Mouse (Mus musculus): Measurements from ENCODE around the gene Pak4. TPM values are rescaled to one million over a fixed set of nuclear protein-coding genes. Genes with fewer than 3 reads are reported as not detected.

Gene Pak4
- total RNA-seq, 4 experiments from 2014 or later, result 28.5 to 37.2 (median 34.0) TPM

- no peak for DNase-seq
These were observed 10.3 kb downstream of the Pak4 start for GRCm38 (mm10) chr7:28587644-28588043.

DNA sequence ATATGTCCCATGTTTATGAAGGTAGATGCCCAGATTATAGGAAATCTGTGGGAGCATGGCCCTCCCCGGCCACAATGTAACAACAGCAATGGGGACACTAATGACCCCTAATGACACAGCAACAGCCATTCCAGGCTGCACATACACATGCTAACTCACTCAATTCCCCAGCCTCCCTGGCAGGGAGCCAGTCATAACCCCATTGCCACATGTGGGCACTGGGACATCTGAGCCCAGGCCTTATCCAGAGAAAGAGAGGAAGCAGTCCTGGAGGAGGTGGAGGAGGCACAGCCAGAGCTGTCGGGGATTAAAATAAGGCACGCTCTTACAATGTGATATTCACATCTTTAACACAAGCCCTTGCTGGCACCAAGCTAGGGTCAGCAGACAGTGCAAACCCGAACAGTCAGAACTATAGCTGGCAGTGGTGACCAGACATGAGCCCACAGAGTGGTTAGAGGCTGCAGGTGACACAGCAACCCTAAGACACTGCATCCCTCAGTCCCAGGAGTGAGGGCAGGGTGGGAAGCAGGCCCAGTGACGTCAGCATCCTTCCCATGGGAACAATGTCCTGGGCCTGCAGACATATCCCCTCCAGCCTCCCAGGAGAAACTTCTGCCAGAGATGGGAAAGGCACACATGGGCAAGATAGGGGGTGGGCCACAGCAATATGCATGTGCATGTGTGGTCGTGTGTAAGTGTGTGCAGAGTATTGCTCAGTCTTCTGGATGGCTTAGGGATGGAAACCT, 11.1 kb downstream of the Pak4 start:
- peak; percentile 62 for DNase-seq

GRCm38 (mm10) chr7:28585001-28585400, 13.0 kb downstream of the Pak4 start:
- no peak for DNase-seq

GRCm38 (mm10) chr7:28584468-28584867, 13.5 kb downstream of the Pak4 start:
- DNase-seq, result no peak

GRCm38 (mm10) chr7:28583570-28584344, 14.2 kb downstream of the Pak4 start:
- DNase-seq, result no peak

DNA sequence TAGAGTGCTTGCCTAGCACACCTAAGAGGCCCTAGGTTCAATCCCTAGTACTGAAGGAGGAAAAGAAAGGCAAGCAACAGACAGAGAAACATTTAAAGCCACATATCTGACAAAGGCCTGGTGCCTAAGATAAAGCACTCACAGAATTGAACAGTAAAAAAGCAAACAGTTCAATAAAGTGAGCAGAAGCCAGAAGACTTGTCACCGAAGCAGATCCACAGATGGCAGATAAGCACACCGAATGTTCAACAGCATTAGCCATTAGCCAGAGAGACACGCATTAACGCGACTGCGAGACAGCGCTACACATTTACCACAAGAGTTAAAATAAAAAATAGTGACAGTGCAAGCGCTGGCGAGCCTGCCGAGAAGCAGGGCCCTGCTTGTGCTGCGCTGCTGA, 15.1 kb downstream of the Pak4 start:
- DNase-seq, result no peak

- no peak for DNase-seq
These were observed 16.3 kb downstream of the Pak4 start for GRCm38 (mm10) chr7:28581721-28582120.

GRCm38 (mm10) chr7:28579826-28580225, 18.2 kb downstream of the Pak4 start:
- no peak for DNase-seq

GRCm38 (mm10) chr7:28578543-28579053, 19.4 kb downstream of the Pak4 start:
- no peak for DNase-seq

GRCm38 (mm10) chr7:28577826-28578542, 20.0 kb downstream of the Pak4 start:
- no peak for DNase-seq

DNA sequence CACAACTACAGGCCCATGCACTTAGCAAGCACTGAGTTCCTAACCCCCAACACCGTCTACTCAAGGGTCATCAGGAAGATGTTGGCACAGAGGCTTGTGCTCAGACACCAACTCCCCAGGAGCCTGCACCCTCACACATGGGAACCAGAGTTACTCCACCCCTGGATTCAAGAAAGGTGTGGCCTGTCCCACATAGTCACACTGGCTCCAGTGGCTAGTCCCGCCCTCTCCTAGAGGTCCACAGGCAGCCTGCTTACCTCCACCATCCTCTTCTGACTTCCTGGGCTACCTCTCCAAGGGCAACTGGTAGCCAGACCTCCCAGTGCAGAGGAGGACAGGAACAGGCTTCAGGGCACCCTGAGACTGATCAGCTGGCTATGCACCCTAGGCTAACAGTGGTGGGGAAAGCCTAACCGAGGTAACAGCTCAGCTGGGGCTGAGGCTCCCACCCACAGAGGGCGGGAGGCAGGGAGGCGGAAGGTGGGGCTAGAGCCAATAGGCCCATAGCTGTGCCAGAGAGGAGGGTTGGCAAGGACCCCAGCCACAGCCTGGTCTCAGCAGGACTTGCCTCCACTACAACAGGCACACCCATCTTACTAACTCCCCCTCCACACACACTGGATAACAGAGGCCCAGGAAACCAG, 21.6 kb downstream of the Pak4 start:
- no peak for DNase-seq

DNA sequence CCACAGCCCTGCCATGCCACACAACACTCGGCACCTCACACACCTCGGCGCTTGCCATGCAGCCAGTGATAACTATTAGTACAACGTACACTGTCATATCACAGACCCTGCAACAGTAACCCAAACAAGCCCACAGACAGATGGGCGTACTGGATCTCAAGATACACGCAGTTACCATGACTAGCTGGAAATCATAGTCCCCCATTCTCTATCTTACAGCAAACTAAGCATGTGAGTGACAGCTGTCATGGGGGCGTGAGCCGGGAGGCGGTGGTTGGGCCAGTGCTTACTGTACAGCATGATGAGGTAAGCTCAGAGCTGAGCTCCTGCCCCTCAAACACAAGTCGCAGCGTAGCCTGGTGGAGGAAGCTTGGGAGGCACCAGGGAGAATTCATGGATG, 22.4 kb downstream of the Pak4 start:
- no peak for DNase-seq

DNA sequence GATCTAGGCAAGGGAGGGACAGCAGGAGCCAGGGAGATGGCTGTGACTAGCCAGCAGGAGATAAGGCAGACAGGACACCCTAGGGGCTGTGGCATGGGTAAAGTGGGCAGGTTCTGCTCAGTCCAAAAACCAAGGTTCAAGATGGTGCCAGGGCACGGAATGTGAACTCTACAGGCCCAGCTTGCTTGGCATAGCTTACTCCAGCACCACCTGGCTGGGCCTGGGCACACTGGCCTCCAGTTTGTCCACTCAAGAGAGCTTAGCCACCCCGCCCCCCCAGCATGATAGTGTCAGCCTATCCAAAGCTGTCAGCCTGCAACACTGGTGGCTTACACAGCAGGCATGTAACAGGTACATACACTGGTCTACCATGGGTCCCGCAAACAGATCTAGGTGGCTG, 24.7 kb downstream of the Pak4 start:
- DNase-seq, result no peak

DNA sequence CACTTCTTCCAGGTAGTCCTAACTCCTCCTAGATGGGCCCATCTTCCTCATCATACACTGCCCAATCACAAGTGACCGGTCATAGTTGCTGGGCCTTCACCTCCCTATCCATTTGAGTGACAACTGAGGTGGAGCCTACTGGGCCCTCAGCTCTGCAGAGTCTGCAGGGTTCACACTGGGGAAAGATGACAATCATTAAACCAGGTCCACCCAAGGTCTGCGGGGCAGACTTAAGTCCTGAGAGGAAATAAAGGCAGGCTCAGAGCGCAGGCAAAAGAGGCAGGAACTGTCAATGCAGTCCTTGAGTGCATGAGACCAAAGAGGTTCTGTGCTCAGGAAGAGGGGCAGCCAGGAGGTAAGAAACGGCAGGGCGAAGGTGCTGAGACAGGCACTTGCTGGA, 25.3 kb downstream of the Pak4 start:
- DNase-seq, result no peak

- DNase-seq, result peak; percentile 58
These were observed 26.9 kb downstream of the Pak4 start for GRCm38 (mm10) chr7:28570982-28571682.

DNA sequence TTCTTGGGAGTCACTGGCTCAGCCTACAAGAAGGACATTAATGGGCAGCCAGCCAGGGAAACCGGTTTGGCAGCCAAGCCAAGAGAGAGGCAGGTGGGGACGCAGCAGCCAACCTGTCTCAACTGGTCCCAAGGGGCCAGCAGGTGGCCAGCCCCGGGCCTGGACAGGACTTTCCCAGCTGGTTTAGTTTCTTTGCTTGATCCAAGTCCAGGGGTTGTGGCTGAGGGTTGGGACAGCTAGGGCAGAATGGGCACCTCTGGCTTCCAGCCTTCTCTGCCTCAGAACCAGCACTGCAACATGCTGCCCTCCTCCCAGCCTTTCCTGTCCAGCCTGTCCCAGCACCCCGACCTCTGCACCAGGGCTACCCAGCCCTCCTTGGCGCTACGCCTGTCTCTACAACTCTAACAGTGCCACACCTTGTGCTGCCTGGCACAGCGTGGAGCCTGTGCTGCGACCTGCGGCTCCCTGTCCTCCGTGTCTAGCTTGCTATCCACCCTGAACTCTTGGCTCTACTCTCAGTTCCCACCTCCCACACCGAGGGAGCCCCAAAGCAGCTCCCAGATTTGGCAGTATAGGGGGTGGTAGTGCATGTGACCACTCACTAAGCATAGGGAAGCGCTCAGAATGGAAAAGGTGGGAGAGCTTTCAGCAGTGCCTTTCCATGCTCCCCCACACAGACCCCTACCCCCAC, 27.5 kb downstream of the Pak4 start:
- DNase-seq, result no peak

GRCm38 (mm10) chr7:28568253-28568652, 29.7 kb downstream of the Pak4 start:
- no peak for DNase-seq

DNA sequence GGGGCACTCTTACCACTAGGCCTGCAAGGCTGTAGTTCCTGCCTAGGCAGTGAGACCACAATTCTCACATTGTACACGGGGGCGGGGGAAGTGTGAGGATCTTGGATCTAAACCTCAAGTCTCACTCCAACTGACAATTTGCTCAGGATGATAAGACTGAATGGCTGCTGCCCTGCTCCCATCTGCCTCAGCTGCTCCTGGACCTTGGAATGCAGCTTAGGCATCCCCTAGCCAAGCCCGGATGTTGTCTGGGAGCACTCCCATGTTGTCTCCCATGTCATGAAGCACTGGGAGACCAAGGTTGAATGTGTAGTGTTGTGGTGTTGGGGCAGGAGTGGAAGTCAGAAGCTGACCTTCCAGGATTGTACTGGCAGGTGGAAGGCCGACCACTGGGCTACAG, 30.4 kb downstream of the Pak4 start:
- DNase-seq, result no peak

GRCm38 (mm10) chr7:28565407-28565806, 32.6 kb downstream of the Pak4 start:
- DNase-seq, result no peak

DNA sequence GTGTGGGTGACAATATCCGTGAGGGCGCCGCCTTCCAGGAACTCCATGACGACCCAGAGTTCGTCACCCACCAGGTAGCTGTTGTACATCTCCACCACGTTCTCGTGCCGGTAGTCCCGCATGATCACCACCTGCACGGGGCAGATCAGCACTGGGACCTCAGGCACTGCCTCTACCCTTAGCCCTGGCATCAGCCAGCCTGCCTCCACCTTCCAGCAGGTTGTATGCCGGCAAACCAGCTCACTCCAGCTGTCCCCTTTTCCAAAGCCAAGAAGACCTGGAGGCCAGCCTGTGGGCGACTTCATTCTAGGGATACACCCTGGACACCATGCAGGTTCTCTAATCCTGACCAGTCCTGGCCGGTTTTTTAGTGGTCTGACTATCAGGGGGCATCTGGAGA, 35.0 kb downstream of the Pak4 start:
- no peak for DNase-seq

- no peak for DNase-seq
These were observed 35.6 kb downstream of the Pak4 start for GRCm38 (mm10) chr7:28562371-28562770.

Data from adrenal gland, adult 8-10 months (tissue).